Mouse (Mus musculus): ENCODE measurements at regions not wholly inside any gene's neighbourhood (a gene's known extent, or its start where the extent isn't known, plus 50 kb on each side); places are given as distances from the start of the nearest gene placed in this dataset.
"Not testable (repeated sequence)": the region's sequence is repeated elsewhere in the genome, so short reads cannot be mapped to it uniquely, and the experiment has no call there.

- DNase-seq (ENCODE audit: low spot score in 2 of 2): peak; percentile 76 to 90
Measured at GRCm38 (mm10) chr9:116426269-116426999, 251.3 kb upstream of the Tgfbr2 start.

DNA sequence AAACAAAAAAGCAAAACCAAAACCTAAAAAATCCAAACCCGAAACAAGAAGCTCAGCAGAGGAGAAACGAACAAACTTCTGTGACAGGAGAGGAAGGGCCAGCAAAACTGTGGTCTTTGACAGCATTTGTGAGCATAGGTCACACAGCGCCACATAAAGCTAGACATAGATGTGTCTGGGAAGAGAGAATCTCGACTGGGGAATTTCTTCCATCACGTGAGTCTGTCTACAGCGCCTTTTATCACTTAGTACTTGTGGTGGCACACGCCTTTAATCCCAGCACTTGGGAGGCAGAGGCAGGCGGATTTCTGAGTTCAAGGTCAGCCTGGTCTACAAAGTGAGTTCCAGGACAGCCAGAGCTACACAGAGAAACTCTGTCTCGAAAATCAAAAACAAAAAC lies 250.2 kb upstream of the Tgfbr2 start:
- not testable (repeated sequence) for DNase-seq (ENCODE audit: low spot score in 2 of 2)

GRCm38 (mm10) chr9:116415021-116415420 lies 239.9 kb upstream of the Tgfbr2 start:
- no peak for DNase-seq (ENCODE audit: low spot score in 2 of 2)

DNA sequence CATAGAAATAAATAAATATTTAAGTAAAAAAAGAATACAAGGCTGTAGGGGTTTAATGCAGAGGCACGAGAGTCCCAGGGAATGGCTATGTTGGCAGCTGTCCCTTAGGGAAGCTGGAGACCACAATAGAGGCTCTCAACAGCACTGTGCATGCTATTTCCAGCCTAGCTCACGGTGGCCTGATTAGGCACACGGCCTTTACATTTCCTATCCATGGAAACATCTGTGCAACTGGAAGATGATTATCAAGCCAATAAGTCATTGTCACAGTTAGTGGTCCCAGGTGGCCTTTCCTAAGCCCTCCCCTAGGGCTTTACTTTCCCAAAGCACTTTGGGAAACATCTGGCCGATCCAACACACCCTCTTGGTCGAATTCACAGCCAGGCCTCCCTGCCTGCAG lies 235.9 kb upstream of the Tgfbr2 start:
- DNase-seq (ENCODE audit: low spot score in 2 of 2): no peak

DNA sequence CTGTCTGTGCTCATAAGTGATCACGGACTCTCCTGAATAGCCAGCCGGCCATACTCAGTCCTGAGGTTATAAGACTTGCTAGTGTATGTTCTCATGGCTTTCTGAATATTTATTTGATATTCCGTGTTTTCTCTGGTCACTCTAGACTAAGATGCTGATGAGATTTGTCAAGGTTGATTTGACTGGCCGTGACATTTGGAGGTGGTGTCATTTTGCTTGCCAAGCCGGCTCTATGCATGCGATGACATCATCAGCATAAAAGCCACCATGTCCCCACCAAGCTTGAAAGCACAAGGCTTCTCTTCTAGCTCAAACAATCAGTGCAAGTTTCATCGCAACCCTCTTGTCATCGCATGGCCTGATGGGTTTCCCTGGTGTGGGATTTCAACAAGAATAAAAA lies 235.3 kb upstream of the Tgfbr2 start:
- DNase-seq (ENCODE audit: low spot score in 2 of 2): no peak

DNA sequence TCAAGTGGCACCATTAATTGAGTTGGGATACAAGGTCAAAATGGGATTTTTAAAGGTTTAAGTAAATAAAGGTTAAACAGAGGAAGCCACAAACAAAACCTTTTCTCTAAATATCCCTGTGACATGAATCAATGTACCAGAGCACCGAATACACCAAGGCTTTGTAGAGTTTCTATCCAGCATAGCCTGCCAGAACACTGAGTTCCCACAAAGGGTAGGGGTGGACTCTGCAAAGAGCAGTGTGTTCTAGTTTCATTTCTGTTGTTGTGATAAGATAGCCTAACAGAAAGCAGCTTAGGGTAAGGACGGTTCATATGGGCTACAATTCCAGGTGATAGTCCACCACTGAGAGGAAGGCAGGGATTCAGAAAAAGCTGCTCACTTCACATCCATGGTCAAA lies 233.0 kb upstream of the Tgfbr2 start:
- DNase-seq (ENCODE audit: low spot score in 2 of 2): no peak

DNA sequence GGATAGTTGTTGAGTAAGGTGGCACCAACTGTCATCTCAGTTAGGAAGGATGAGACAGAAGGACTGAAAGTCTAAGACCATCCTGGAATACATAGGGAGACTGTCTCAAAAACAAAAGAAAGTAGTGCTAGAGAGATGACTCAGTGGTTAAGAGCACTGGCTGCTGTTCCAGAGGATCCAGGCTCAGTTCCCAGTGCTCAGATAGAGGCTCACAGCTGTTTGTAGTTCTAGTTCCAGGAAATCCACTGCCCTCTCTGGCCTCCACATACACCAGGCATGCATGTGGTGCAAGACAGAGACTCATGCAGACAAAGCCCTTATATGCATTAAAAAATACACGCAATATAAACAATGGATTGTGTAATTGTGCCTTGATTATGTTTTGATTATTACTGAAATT lies 229.9 kb upstream of the Tgfbr2 start:
- no peak for DNase-seq (ENCODE audit: low spot score in 2 of 2)

- DNase-seq (ENCODE audit: low spot score in 2 of 2): no peak
Measured at GRCm38 (mm10) chr9:116401821-116402220, 226.7 kb upstream of the Tgfbr2 start.

GRCm38 (mm10) chr9:116400270-116400669 lies 225.1 kb upstream of the Tgfbr2 start:
- DNase-seq (ENCODE audit: low spot score in 2 of 2): no peak

GRCm38 (mm10) chr9:116399296-116399695 lies 224.1 kb upstream of the Tgfbr2 start:
- DNase-seq (ENCODE audit: low spot score in 2 of 2): no peak

DNA sequence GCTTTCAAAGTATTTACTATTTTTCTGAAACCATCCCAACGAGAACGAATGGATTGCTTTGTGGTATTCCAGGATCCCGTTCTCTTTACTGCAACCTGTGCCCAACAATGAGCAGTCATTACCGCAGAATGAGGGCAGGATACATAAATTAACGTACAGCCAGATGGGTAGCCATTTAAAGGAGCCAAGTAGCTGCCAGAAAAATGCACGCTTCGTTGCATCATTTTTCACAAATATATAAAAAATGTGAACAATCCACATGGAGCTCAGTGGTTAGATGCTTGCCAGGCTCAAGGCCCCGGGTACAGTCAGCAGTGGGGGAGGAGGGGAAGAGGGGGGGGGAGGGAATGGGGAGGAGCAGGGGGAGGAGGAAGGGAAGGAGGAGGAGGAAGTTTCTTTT lies 217.1 kb upstream of the Tgfbr2 start:
- no peak for DNase-seq (ENCODE audit: low spot score in 2 of 2)

- no peak for DNase-seq (ENCODE audit: low spot score in 2 of 2)
Measured at GRCm38 (mm10) chr9:116389781-116390180, 214.6 kb upstream of the Tgfbr2 start.

GRCm38 (mm10) chr9:116388863-116389262 lies 213.7 kb upstream of the Tgfbr2 start:
- DNase-seq (ENCODE audit: low spot score in 2 of 2): no peak

- DNase-seq (ENCODE audit: low spot score in 2 of 2): no peak
Measured at GRCm38 (mm10) chr9:116388025-116388424, 212.9 kb upstream of the Tgfbr2 start.

DNA sequence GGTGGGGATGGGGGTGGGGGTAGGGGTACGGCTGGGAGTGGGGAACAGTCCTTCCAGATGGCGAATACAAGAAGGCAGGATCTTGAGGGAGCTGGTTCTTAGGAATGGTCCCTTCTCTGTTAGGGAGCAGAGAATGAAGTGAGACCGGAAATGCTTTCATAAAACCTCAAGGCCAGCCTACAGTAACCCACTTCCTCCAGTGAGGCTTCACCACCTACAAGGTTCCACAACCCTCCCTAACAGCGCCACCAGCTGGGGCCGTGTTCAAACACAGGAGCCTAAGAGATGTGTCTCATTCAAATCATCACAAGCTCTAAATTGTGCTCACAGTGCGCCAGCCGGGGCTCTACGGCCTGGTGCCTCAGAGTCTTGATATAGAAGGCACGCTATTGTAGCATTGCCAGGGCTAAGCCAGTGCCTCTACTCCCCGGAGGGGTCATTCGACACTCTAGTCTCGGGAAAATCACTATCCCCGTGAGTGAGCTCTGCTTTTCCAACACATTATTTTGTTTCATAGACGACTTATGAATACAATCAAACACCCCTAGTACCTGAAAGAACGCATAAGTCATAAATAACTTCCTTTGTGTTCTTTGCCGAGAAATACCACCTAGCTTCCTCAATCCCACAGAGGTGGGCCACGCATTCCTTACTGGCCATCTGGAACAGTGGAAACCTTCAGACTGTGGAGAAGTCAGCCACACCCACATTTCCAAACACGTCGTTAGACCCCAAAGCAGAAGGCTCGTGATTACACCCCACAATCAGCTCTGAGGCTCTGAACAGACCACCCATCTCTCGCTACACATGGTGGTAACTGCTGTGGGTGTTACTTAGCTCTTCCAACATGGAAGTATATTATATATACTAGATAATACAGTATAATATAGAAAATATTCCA lies 209.3 kb upstream of the Tgfbr2 start:
- DNase-seq (ENCODE audit: low spot score in 2 of 2): peak; percentile 62 to 76

GRCm38 (mm10) chr9:116383411-116384101 lies 208.4 kb upstream of the Tgfbr2 start:
- no peak for DNase-seq (ENCODE audit: low spot score in 2 of 2)

DNA sequence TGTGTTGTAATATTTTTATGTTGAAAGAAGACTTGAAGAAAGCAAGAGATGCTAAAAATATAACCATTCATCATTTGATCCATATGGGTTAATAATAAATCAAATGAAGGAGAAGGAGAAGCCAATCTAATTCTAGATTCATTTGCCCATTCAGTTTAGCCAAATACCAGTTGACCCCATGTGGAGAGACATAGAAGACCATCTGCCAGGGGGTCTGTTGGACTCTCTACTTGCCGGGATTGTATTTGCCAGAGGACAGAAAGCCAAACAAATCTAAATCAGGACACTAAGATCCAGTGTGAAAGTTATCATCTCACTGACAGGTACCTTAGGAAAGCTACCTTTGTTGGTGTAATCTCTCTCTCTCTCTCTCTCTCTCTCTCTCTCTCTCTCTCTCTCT lies 202.5 kb upstream of the Tgfbr2 start:
- no peak for DNase-seq (ENCODE audit: low spot score in 2 of 2)

DNA sequence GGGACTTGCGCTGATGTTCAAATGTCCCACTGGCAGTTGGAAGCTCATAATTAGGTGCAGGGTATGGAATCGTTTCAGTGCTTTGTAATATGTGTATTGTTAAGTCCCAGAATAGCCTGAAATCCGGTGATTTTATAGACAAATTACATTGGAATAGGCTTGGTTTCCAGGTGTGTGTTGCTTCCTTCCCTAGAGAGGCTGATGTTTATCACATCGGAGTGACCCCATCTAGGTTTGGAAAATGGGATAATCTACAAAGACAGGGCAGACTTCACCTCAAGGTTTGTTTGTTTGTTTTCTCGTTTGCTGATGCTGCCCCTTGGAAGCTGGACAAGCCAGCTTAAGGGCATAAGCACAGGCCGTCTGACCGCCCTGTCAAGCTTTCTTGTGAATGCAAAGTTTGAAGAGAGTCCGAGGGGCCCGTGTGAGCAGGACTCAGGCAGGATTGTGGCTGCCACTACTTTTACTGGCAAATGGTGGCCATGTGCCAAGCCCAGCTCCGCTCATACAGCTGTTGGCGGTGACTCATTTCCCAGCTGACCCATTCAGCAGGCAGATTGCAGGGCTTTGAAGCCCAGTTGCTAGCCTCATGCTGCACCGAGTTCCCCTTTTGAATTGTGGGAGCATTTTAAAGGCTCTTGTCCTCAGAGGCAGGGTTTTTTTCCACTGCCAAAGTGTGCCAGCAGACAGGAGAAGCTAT lies 200.6 kb upstream of the Tgfbr2 start:
- peak; percentile 80 to 84 for DNase-seq (ENCODE audit: low spot score in 2 of 2)

- no peak for DNase-seq (ENCODE audit: low spot score in 2 of 2)
Measured at GRCm38 (mm10) chr9:116374343-116374742, 199.2 kb upstream of the Tgfbr2 start.

GRCm38 (mm10) chr9:116373396-116373795 lies 198.2 kb upstream of the Tgfbr2 start:
- DNase-seq (ENCODE audit: low spot score in 2 of 2): no peak

GRCm38 (mm10) chr9:116369059-116369718 lies 194.0 kb upstream of the Tgfbr2 start:
- DNase-seq (ENCODE audit: low spot score in 2 of 2): no peak
